Mouse (Mus musculus): Measurements from ENCODE around the gene Ppp2r2d. TPM values are rescaled to one million over a fixed set of nuclear protein-coding genes. Genes with fewer than 3 reads are reported as not detected.
A peak's percentile ranks its signal among the peaks of the same experiment; 100 is the strongest.

Gene Ppp2r2d
- polyA plus RNA-seq, 1 experiment = 29.0 TPM

DNA sequence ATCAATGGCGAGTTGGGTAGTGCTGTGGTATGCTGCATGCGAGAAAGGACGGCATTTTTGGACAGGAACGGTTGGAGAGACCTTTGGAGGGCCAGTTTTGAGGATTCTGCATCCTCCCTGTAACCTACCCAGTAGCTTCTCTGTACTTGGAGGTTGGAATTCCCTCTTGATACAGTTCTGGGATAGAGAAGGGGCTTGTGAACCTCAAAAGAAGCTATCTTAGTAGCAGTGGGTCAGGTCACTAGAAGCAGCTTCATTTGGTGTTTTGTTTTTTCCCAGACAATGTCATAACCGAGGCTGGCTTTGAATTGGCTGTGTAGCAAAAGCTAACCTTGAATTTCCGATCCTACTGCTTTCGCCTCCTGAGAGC is 64.3 kb downstream of the Ppp2r2d start:
- TF ChIP-seq POLR2A (IDR thresholded peaks at IDR 0.05; ENCODE audit: control insufficient read depth, extremely low read depth, insufficient read depth, low read length, poor library complexity) = no peak
- no peak for TF ChIP-seq CTCF (IDR thresholded peaks at IDR 0.05; ENCODE audit: borderline replicate concordance, control insufficient read depth, extremely low read depth, insufficient read depth, low read length, poor library complexity)
- Histone ChIP-seq H3K4me3 (ENCODE audit: control insufficient read depth, insufficient read depth, low read length) (no peak overlapping the region), H3K27ac (ENCODE audit: control insufficient read depth, insufficient read depth, low read length) (no peak overlapping the region), H3K36me3 (ENCODE audit: control insufficient read depth, insufficient read depth, low read length) (no peaks in the 10 kb centered on the region), H3K4me1 (replicated peaks; ENCODE audit: control insufficient read depth, insufficient read depth, low read length) (peaks cover 4% of the 10 kb centered on the region), H3K27me3 (ENCODE audit: control insufficient read depth, insufficient read depth, low read length) (no peaks in the 10 kb centered on the region; the same call in 1 of the 2 replicates)
- 36% methylated on average over 7 of the region's 7 CpGs for WGBS
- DNase-seq = no peak

DNA sequence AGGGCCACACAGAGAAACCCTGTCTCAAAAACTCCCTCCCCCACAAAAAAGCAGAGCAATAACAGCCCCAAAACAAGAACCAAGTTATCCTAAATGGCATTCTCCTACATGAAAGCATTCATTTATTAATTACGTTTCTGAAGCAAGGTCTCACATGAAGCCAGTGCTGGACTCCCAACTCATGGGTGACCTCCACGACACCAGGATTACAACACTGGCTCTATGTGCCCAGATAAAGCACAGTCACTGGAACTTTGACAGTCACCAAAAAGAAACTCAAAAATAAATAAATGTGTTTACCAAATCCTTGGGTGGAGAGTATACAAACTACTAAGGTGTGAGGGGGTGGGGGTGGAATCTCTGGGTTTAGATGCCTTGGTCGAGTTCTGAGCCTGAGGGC is 67.7 kb downstream of the Ppp2r2d start:
- WGBS = 91% methylated on average over 3 of the region's 3 CpGs
- TF ChIP-seq POLR2A (IDR thresholded peaks at IDR 0.05; ENCODE audit: control insufficient read depth, extremely low read depth, insufficient read depth, low read length, poor library complexity) (no peak), CTCF (IDR thresholded peaks at IDR 0.05; ENCODE audit: borderline replicate concordance, control insufficient read depth, extremely low read depth, insufficient read depth, low read length, poor library complexity) (no peak)
- no peak overlapping the region for H3K27ac ChIP-seq (ENCODE audit: control insufficient read depth, insufficient read depth, low read length)
- H3K4me3 ChIP-seq (ENCODE audit: control insufficient read depth, insufficient read depth, low read length) = no peak overlapping the region
- no peaks in the 10 kb centered on the region for H3K36me3 ChIP-seq (ENCODE audit: control insufficient read depth, insufficient read depth, low read length)
- H3K4me1 ChIP-seq (replicated peaks; ENCODE audit: control insufficient read depth, insufficient read depth, low read length) = peaks cover 4% of the 10 kb centered on the region
- no peak for DNase-seq
- no peaks in the 10 kb centered on the region; the same call in 1 of the 2 replicates for H3K27me3 ChIP-seq (ENCODE audit: control insufficient read depth, insufficient read depth, low read length)

DNA sequence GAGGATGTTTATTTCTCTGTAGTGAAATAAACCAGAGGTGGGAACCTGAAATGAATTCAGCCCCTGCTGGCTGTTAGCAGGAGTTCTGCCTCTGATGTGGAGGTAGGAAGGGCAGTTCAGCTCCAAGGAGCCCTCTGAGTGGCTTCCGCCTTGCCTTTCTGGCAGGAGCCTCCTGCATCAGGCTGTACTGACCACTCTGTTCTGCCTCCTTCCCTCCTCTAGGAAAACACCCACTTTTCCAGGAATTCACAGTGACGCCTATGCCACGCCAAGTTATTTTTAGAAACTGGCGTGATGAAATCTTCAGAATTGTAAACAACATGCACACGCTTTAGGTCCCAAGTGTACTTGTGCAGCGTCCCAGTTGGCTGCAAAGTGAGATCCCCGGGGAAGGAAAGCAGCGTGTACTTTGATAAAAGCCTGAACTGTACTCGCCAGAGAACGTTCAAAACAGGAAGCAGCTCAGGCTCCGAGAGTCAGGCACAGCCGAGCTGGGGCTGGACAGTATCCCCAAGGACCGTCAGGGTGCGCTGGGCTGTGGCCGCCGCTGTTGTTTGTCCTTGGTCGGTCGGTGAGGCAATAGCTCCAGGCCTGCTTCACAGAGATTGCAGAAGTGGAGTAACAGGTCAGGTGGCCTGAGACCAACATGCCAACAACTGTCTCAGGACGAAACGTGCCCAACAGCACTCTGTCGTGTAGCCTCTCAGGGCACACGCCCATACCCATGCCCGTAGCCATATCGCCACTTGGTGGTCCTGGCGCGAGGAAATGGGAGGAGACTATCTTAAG is 73.5 kb downstream of the Ppp2r2d start:
- no peak for DNase-seq
- Histone ChIP-seq H3K4me1 (replicated peaks; ENCODE audit: control insufficient read depth, insufficient read depth, low read length) (peaks cover 4% of the 10 kb centered on the region; the same call in 1 of the 2 replicates), H3K36me3 (ENCODE audit: control insufficient read depth, insufficient read depth, low read length) (no peaks in the 10 kb centered on the region), H3K27me3 (ENCODE audit: control insufficient read depth, insufficient read depth, low read length) (no peaks in the 10 kb centered on the region), H3K27ac (ENCODE audit: control insufficient read depth, insufficient read depth, low read length) (no peak overlapping the region; the same call in 1 of the 2 replicates), H3K4me3 (ENCODE audit: control insufficient read depth, insufficient read depth, low read length) (peak overlapping the region; percentile 43)
- TF ChIP-seq POLR2A (IDR thresholded peaks at IDR 0.05; ENCODE audit: control insufficient read depth, extremely low read depth, insufficient read depth, low read length, poor library complexity) (no peak), CTCF (IDR thresholded peaks at IDR 0.05; ENCODE audit: borderline replicate concordance, control insufficient read depth, extremely low read depth, insufficient read depth, low read length, poor library complexity) (no peak)
- WGBS = 3% methylated on average over 26 of the region's 26 CpGs

DNA sequence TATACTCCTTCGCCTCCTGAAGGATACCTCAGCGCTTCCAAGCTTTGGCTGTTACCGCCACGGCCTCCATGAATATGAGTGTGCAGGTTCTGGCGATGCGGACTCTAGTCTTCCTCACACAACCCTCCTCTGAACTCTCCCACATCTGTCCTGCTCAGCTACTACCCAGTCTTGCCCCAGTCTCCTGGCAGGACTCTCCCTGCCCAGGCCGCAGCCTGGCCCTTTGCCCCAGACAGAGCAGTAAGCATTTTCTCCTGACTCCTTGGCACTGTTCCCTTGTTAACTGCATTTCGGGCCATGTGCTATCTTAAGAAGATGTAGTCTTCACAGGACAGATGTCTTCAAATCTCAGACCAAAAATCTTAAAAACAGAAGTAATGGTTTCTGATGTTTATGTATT is 75.7 kb downstream of the Ppp2r2d start:
- H3K4me3 ChIP-seq (ENCODE audit: control insufficient read depth, insufficient read depth, low read length) = no peak overlapping the region
- 94% methylated on average over 8 of the region's 8 CpGs for WGBS
- TF ChIP-seq POLR2A (IDR thresholded peaks at IDR 0.05; ENCODE audit: control insufficient read depth, extremely low read depth, insufficient read depth, low read length, poor library complexity) = no peak
- no peak for TF ChIP-seq CTCF (IDR thresholded peaks at IDR 0.05; ENCODE audit: borderline replicate concordance, control insufficient read depth, extremely low read depth, insufficient read depth, low read length, poor library complexity)
- DNase-seq = no peak
- no peaks in the 10 kb centered on the region for H3K27me3 ChIP-seq (ENCODE audit: control insufficient read depth, insufficient read depth, low read length)
- no peak overlapping the region for H3K27ac ChIP-seq (ENCODE audit: control insufficient read depth, insufficient read depth, low read length)
- no peaks in the 10 kb centered on the region for H3K36me3 ChIP-seq (ENCODE audit: control insufficient read depth, insufficient read depth, low read length)
- peaks cover 4% of the 10 kb centered on the region; the same call in 1 of the 2 replicates for H3K4me1 ChIP-seq (replicated peaks; ENCODE audit: control insufficient read depth, insufficient read depth, low read length)

DNA sequence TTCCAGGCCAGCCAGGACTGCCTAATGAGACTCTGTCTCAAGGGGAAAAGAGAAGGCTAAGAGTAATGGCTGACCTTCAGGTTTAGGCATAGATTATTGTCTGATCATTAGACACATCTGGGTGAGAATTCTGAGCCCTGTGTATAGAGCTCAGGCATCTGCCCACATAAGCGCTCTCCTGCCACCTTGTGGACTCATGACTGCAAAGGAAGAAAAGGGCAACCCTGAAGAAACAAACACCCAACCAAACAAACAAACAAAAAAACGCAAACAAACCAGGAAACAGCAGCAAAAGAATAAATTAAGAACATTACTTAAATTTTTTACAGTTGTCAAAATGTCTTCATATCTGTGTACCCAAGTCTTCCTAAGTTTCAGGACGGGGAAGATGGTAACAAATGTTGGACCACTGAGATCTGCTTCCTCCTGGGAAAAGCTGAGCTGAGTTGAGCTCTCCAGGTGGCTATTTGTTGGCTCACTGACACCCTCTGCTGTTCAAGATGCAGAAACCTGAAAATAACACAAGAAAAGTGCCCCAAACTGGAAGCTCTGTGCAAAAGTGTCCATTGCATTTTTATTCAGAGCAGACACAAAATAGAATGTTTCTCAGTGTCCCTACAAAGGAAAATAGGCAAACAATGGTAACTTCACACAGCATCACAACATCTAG is 78.0 kb downstream of the Ppp2r2d start:
- Histone ChIP-seq H3K4me3 (ENCODE audit: control insufficient read depth, insufficient read depth, low read length) (no peak overlapping the region), H3K4me1 (replicated peaks; ENCODE audit: control insufficient read depth, insufficient read depth, low read length) (peaks cover 4% of the 10 kb centered on the region; the same call in 1 of the 2 replicates), H3K27me3 (ENCODE audit: control insufficient read depth, insufficient read depth, low read length) (no peaks in the 10 kb centered on the region), H3K27ac (ENCODE audit: control insufficient read depth, insufficient read depth, low read length) (no peak overlapping the region), H3K36me3 (ENCODE audit: control insufficient read depth, insufficient read depth, low read length) (no peaks in the 10 kb centered on the region)
- TF ChIP-seq POLR2A (IDR thresholded peaks at IDR 0.05; ENCODE audit: control insufficient read depth, extremely low read depth, insufficient read depth, low read length, poor library complexity) (no peak), CTCF (IDR thresholded peaks at IDR 0.05; ENCODE audit: borderline replicate concordance, control insufficient read depth, extremely low read depth, insufficient read depth, low read length, poor library complexity) (no peak)
- WGBS = 23% methylated on average over 3 of the region's 3 CpGs
- peak; percentile 26 for DNase-seq

DNA sequence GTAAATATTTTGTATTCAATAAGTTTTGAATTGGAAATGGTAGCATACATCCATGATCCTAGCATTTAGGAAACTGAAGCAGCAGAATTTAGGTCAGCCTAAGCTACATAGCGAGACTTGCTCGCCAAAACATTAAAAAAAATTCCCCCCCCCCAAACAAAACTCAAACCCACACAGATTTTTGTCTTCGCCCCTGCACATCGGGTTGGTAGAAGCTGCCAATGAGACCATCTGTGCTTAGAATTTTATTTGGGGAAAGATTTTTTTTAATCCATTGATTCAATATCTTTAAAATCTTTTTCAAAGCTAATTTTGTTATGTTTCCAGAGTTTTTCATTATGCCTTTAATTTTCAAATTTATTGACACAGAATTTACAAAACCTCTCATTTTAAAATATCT is 82.6 kb downstream of the Ppp2r2d start:
- H3K4me1 ChIP-seq (replicated peaks; ENCODE audit: control insufficient read depth, insufficient read depth, low read length) = no peaks in the 10 kb centered on the region
- H3K27ac ChIP-seq (ENCODE audit: control insufficient read depth, insufficient read depth, low read length) = no peak overlapping the region
- DNase-seq = no peak
- no peaks in the 10 kb centered on the region for H3K36me3 ChIP-seq (ENCODE audit: control insufficient read depth, insufficient read depth, low read length)
- H3K4me3 ChIP-seq (ENCODE audit: control insufficient read depth, insufficient read depth, low read length) = no peak overlapping the region
- WGBS = 99% methylated on average over 4 of the region's 4 CpGs
- no peaks in the 10 kb centered on the region for H3K27me3 ChIP-seq (ENCODE audit: control insufficient read depth, insufficient read depth, low read length)
- TF ChIP-seq CTCF (IDR thresholded peaks at IDR 0.05; ENCODE audit: borderline replicate concordance, control insufficient read depth, extremely low read depth, insufficient read depth, low read length, poor library complexity) = no peak
- no peak for TF ChIP-seq POLR2A (IDR thresholded peaks at IDR 0.05; ENCODE audit: control insufficient read depth, extremely low read depth, insufficient read depth, low read length, poor library complexity)

Other genes with a start within 250 kb of the Ppp2r2d start
- 92.4 and 103 TPM in 2 replicates for gene Mapk1ip1, start 194 bp downstream of the Ppp2r2d start, polyA plus RNA-seq (2012; rRNA removed)
- gene Bnip3, start 63.4 kb downstream of the Ppp2r2d start, polyA plus RNA-seq (2012; rRNA removed) = 11.6 and 13.7 TPM in 2 replicates
- 0.04 and 0.09 TPM in 2 replicates for gene Jakmip3, start 94.7 kb downstream of the Ppp2r2d start, polyA plus RNA-seq (2012; rRNA removed)
- 0.11 and 0.84 TPM in 2 replicates for gene Dpysl4, start 239.9 kb downstream of the Ppp2r2d start, polyA plus RNA-seq (2012; rRNA removed)

Data from thymus, adult 2 months (tissue).